Mouse (Mus musculus) heart, adult 11 months (tissue): ENCODE measurements around the gene Pou2f2.

Experiments used
- DNase-seq: peaks from one replicate; pipeline ENCODE4 v3.0.0; 2022

Pou2f2 gene

GRCm38 (mm10) chr7:25192110-25192509 lies 12.6 kb upstream of the Pou2f2 start:
- DNase-seq = no peak

- no peak for DNase-seq
Measured at GRCm38 (mm10) chr7:25190806-25191205, 11.3 kb upstream of the Pou2f2 start.

- DNase-seq = peak; percentile 97
Measured at GRCm38 (mm10) chr7:25187662-25188650, 8.4 kb upstream of the Pou2f2 start.

GRCm38 (mm10) chr7:25184091-25184490 lies 4.6 kb upstream of the Pou2f2 start:
- no peak for DNase-seq

- DNase-seq = no peak
Measured at GRCm38 (mm10) chr7:25181814-25182213, 2.3 kb upstream of the Pou2f2 start.

- DNase-seq = peak; percentile 93
Measured at GRCm38 (mm10) chr7:25181331-25181790, 1.8 kb upstream of the Pou2f2 start.

GRCm38 (mm10) chr7:25180512-25180911 lies 986 bp upstream of the Pou2f2 start:
- no peak for DNase-seq

GRCm38 (mm10) chr7:25178787-25179605 lies 530 bp downstream of the Pou2f2 start:
- no peak for DNase-seq

GRCm38 (mm10) chr7:25178317-25178716 lies 1.2 kb downstream of the Pou2f2 start:
- no peak for DNase-seq

GRCm38 (mm10) chr7:25174343-25174742 lies 5.2 kb downstream of the Pou2f2 start:
- no peak for DNase-seq

- DNase-seq = no peak
Measured at GRCm38 (mm10) chr7:25172669-25173068, 6.9 kb downstream of the Pou2f2 start.

GRCm38 (mm10) chr7:25170583-25170982 lies 8.9 kb downstream of the Pou2f2 start:
- DNase-seq = no peak

- no peak for DNase-seq
Measured at GRCm38 (mm10) chr7:25166106-25166505, 13.4 kb downstream of the Pou2f2 start.

GRCm38 (mm10) chr7:25156158-25156648 lies 23.3 kb downstream of the Pou2f2 start:
- no peak for DNase-seq

GRCm38 (mm10) chr7:25155469-25156157 lies 23.9 kb downstream of the Pou2f2 start:
- DNase-seq = no peak

- DNase-seq = no peak
Measured at GRCm38 (mm10) chr7:25154648-25155047, 24.9 kb downstream of the Pou2f2 start.

- DNase-seq = no peak
Measured at GRCm38 (mm10) chr7:25153841-25154240, 25.7 kb downstream of the Pou2f2 start.

- no peak for DNase-seq
Measured at GRCm38 (mm10) chr7:25151916-25152556, 27.5 kb downstream of the Pou2f2 start.

- DNase-seq = no peak
Measured at GRCm38 (mm10) chr7:25151009-25151408, 28.5 kb downstream of the Pou2f2 start.

GRCm38 (mm10) chr7:25150151-25150663 lies 29.3 kb downstream of the Pou2f2 start:
- DNase-seq = no peak

GRCm38 (mm10) chr7:25145896-25146295 lies 33.6 kb downstream of the Pou2f2 start:
- no peak for DNase-seq

- no peak for DNase-seq
Measured at GRCm38 (mm10) chr7:25141761-25142160, 37.8 kb downstream of the Pou2f2 start.
